Mouse (Mus musculus) embryo, embryonic 10 days (tissue): ENCODE data around the gene Lgi1.

Experiments
- DNase-seq: peaks from one replicate; pipeline ENCODE4 v3.0.0-alpha.2; 2015; ENCODE audit warnings: low spot score

The Lgi1 gene

DNA sequence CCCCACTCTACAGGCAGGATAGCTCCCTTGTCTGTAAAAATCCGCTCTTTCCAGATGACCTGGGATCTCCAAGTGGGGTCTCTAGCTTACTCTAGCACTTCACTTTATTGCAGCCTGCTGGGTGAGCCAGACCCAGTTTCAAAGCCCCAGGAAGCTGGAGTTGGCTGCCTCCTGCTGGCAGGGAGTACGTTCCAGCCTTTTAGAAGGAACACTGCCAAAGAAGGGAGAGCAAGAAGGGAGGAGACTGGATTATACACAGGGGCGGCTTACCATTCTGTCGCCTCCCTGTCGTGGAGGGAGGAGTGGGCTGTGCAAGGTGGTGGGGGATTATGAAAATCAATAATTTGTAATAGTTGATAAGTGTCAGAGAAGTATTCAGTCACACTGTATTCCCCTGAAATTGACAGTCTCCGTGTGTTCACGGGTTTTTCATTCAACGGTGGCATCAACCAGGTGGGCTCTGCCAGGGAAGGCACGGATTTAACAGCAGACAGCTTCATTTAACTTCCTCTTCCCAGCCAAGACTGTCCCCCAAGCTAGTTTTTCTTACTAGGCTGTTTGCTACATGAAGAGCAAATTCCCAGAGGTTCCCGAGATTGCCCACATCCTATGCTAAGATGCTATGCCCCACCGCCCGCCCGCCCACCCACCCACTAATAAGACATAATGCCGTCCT is 369 bp upstream of the Lgi1 start:
- peak; percentile 38 for DNase-seq

DNA sequence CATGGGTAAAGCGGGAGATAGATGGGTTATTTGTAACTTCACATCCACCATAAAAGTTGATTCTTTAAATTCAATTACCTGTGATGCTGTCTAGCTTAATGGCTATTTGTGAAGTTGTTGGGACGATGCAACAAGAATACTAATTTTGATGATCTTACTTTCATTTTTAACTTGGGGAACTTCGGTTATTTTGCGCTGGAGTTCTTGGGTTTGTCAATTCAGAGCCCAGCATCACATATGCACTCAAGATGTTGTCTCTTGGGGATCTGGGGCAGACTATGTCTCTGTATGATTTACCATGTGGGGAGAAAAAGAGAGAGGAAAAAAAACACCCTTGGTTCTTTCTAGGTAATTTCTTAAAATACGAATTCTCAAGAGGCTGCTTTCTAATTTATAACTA is 1.4 kb downstream of the Lgi1 start:
- DNase-seq, result no peak

DNA sequence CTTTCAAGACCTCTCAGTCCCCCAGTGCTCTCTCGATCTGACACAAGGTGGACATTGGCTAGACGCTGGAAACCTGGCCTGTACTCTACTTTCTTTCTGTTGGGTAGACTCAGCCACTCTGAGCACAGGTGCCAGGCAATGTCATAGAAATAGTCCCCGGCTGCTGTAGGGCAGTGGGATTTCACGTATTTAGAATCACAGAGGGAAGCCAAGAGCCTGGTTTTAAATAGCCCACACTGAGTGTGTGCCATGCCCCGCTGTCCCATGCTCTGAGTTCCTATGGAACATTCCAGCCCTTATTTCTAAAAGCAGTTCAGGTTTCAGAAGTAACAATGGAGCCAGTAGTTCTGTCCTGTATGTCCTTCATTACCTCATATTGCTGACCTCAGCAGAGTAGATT is 3.1 kb downstream of the Lgi1 start:
- no peak for DNase-seq

DNA sequence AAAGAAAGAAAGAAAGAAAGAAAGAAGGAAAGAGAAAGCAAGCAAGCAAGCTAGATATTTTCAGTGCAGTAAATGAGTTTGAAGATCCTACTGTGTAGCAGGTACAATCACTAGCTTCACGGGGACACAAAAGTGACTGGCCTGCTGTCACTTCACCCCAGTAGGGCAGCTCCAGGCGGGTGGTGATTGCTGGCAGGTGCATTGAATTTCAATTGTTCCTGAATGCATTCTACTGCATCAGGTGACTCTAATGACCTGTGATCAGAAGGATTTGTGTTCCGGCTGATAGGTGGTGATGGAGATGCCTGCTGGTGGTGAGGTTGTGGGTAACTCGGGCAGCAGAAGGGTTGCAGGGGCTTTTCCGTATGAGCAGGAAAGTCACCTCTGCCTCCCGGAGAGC is 6.7 kb downstream of the Lgi1 start:
- DNase-seq, result no peak

DNA sequence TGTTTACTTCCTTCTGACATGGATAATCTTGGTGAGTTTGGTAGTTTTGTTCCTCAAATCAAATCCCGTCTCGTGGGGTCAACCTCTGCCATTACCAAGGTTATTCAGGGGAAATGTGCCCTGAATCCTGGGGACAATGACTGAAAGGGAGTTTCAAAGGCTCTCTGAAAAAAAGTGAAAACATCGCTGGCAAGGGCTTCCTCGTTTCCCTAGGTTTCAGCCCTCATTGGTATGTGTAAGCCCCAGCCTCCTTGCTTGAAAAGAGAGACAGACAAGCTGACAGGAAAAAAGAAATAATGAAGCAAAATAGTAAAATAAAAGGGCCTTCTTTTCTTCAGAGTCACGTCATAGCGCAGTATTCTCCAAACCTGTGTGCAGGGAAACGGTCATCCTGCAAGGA is 9.5 kb downstream of the Lgi1 start:
- DNase-seq, result no peak

DNA sequence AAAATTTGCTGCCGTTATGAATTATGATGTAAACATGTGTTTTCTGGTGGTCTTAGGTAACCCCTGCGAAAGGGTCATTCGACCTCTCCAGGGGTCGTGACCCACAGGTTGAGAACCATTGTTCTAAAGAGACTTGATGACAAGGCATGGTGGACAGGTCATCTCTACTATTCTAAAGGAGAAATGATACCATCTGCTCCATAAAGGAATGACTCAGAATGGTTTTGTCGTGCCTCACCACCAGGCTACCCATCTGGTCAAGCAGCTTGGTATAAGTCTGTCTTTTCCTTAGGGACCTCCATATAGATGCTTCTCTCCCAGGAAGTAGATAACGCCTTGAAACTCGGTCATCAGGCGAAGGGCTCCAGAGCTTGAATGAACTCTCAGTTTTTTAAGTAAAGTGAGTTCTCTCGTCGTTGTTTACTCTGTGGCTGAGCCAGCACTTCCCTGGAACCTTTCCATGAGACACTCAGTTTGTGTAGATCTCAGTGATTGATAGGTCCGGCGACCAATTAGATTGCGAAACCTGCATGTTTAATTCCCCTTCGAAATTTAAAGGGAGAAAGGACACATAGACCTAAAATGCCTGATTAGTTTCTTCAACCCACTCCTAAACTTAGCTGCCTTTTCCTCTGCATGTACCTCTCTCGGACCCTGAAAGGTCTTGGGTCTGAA is 10.5 kb downstream of the Lgi1 start:
- no peak for DNase-seq

DNA sequence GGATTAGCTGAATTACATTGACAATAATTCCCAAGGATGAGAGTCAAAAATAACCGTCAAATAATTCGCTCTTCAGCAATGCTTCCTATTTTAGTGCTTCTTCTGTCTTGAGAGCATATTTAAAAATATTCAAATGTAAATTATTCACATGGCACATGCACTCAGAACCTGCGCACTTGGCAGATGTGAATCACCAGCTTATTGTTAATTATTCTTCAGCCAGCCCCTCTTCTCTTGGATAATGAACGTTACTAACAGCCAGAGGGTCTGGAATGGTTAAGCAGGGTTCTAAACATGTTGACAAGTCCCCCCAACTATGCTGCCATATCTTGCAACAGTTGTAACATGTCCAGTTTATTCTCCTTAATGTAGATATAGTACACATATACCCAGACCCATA is 11.9 kb downstream of the Lgi1 start:
- no peak for DNase-seq

DNA sequence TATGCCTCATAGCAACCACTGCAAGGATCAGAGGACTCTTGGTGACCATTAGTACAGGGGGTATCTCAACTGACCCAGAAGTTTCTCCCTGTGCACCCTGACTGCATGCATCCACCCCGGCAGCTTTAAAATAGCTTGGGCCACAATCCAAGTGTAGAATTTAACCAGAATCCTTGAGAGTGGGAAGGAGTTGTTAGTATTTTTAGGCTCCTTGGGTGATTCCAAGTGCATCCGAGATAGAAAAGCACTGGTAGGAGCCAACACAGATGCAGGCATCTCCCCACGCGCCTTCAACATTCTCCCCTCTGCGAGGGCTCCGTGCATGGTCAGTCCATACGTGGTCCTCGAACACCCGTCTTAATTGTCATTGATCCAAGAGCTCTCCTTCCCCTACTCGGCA is 15.9 kb downstream of the Lgi1 start:
- no peak for DNase-seq

DNA sequence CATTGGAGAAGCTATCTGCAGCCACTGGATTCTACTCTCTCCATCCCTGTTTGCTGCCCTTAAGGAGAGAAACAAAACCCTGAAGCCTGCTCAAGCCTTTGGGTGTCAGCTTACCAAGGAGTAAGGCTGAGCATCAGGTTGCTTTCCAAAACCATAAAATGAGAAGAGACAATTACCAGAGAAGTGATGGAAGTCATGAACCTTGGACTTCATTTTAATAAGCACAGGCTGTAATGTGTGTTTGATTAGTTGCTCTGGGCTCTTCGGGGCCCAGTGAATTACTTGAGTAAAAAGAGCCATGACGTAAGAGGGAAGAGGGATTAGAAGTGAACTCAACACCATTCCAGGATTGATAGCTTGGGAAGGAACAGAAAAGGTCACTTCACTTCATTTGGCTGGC is 18.1 kb downstream of the Lgi1 start:
- DNase-seq, result peak; percentile 47

DNA sequence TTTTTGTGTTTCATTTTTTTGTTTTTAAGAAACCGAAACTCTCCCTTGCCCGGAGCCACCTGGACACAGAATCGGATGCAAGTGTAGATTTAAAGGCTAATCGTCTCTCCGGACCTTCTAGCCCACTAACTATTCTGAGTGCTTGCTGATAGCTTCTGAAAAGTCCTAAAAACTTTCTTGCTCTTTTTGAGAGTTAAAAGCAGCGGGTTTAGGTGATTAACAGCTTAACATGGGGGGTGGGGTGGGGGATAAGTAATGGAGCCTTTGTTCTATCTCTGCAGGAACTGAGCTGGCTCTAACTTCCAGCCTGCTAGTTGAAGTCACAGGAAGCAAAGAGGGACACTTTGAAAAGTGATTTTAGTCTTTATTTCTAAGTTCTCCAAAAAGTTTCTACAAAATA is 24.2 kb downstream of the Lgi1 start:
- DNase-seq, result no peak

DNA sequence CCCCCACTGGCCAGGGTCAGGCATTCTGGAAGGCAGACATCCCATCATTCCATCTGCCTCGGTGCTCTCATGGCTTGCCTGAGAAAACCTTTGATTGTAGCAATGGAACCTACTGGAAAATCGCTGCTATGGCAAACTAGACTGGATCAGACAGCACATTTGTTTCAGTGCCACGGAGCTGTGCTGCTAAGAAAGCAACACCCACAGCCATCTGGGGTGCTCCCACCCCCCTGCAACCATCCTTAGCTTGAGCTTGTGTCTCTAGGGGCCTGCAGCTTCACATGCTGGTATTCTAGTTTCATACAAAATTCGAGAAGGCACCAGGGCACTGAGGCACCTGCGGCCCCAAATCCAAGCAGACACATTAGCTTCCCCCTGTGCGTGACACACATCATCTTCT is 27.1 kb downstream of the Lgi1 start:
- DNase-seq, result no peak

DNA sequence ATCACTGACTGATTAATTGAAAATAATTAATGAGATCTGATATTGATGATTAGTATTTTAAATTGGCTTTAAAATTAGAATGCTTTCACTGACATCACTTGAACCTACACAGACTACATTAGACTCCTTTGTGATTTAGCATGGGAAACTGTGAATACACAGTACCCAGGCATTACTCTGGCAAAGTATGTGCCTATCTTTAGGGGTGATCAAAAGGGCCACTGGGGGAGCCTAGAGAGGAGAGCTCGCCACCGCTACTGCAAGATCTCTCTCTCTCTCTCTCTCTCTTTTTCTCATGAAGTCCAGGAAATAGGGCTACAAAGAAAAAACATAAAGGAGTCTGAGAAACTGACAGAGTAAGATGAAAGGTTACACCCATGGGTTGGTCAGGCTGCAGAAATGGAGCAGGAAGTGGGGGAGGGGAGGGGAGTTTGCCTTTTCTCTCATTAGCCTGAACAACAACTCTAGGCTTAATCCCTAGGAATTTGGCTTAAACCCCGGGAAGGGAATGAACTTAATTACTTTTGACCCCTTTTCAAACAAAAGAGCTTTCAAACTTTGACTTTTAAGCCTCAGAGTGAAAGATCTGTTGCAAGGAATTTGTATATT is 33.8 kb downstream of the Lgi1 start:
- DNase-seq, result peak; percentile 67

DNA sequence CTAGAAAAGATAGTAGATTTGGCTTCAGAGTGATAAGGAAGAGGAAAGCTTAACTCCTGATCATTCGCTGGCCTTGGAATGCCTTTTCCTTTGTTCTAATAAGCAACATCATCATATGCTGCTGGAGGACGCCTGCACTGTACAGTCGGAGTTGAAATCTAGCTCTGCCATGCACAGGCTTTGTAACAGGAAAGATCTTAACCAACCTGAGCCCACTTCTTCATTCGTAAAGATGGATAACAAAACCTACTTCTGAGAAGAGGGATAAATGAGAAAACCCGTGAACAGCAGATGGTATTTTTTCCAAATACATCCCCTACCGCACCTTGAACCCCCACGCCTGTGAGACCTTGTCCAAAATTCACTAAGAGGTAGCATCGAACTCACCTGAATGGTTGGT is 43.8 kb downstream of the Lgi1 start:
- no peak for DNase-seq

DNA sequence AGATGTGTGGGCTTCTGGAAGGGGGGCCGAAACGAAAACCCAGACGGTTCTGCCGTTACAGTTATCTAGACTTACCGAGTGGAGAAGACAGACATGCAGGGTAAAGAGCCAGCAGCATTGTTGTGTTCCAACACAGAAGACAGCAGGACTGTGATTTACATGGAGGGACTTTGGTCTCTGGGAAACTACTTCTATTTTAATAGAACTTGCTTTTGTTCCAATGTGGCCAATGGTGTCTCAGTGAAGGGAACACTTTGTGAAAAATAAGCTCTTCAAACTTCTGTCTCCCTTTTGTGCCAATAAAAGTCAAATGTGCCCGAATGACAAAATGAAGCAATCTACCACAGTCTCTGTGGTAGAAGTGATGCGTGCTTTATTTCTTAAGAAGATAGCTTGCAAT is 50.8 kb downstream of the Lgi1 start:
- no peak for DNase-seq

DNA sequence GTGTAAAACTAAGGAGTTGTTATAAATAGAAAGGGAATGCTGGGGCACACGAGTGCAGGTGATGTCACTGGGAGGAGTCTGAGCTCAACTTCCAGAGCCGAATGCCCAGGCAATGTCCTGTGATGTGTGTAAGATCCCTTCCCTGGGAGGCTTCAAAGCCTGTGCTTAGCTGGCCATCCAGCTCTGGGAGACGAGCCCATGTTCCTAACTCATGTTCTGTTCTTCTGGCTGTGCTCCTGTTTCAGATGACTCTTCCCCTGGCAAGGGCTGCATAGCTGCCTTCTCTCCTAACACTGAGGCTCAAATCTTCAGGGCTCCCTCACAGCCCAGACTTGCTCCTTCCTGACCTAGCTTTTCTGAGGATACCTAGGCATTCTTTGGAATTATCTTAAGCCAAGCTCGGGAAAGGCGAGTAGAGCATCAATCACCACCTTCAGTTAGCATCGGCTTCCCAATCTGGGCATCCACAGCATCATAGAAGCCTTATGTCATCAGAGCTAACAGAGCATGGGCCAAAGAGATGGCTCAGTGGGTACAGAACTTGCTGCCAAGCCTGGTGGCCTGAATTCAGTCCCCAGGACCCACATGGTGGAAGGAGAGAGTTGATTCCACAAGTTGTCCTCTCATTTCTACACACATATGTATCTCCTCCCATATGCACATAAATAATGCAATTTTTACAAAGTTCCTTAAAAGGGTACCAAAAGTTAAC is 52.4 kb downstream of the Lgi1 start:
- no peak for DNase-seq

DNA sequence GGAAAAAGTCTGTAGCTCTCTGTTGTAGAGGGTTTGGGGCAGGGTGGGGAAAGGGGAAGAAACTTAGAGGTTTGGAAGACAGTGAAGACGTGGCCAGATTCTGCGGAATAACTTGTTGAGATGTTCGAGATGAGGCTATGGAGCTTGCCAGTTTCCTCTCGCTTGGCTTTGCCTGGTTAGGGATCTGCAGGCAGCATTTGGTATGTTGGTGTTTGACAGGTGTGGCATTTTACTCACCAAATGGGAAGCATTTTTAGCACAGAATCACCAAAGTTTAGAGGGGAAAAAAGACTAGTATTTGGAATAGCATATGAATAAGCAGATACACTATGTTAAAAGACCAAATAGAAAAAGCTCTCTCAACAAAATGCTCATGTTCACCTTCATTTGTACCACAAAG is 54.0 kb downstream of the Lgi1 start:
- DNase-seq, result no peak

DNA sequence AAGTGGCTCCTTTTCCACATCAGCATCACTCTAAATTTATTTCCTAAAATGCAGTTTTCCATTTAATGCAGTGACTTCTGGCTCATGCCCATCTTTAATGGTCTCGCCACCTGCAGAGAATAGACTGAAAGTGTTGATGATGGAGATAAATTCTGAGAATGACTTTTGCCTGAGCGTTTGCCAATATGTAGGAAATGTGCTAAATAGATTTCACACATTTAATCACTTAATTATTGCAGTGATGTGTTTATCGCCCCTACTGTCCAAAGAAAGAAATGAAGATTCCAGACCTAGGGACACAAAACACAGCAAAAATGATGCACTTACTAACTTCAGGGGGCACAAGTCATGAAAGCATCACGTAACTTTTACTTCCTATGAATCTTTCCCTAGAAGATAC is 54.8 kb downstream of the Lgi1 start:
- DNase-seq, result no peak

DNA sequence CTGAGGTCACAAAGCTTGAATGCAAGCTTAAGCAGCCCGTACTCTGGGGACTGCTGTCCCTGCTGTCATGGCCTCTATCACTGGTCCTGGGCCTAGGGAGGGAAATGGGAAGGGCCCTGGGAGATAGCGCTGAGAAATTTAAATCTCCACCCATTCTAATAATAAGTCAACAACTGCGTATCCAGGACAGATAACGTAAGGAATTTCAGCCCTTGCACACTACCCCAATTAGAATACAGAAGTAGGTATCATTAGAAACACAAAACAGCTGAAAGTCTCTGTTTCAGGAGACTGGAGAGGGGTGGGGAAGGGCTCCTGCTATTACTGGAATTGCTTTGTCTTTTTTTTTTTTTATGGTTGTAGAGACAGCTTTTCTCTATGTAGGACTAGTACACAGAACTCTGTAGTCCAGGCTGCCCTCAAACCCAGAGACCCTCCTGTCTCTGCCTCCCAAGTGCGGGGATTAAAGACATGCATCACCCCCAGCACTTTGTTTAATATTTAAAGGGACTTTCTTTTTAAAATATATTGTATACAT is 56.4 kb downstream of the Lgi1 start:
- no peak for DNase-seq

DNA sequence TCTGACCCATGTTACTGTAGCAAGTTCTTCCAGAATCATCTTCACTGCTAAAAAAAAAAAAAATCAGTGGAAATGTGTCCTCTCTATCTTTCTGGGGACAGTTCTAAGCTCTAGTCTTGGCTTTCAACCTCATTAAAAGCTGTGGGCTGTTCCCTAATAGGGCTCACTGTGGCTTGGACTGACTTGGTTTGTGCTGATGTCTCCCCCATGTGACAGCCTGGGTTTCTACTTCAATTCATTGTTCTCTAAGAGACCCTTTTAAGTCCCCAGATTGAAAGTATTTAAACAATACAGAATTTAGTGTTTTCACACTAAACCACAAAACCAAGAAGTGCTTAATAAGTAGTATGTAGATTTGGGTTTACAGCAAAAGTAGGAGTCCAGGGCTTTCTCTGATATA is 59.4 kb downstream of the Lgi1 start:
- DNase-seq, result peak; percentile 33

DNA sequence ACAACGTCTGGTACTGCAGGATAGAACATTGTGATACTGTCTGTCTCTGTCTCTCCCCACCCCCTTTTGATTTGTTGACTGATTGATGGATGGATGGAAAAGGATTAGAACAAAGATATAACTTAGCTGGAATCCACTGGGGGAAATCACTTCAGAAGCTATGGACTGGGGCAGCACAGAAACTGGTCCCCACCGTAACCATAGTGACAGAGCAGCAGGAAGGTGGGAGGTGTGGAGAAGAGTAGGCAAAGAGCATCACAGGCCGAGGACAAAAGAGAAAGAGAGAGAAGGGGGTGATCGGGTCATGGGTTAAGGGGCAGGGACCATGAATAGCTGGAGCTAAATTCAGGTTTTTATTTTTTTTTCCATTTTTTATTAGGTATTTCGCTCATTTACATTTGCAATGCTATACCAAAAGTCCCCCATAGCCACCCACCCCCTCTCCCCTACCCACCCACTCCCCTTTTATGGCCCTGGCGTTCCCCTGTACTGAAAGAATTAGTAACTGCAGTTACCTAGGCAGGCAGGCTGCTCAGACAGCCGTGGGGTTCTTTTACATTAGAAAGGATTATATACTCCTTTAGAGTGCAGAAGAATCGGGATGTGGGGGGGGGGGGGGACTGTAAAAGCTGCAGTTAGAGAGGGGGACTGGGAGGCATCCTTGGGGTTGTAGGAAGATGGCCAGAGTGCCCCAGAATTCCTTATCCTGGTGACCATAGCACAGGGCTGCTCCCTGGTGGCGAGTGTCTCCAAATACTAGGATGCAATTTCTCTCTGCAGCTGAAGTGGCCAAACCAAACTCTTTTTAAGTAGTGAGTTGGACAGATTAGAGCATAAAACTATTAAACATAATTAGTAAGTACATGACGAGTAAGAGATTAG is 60.1 kb downstream of the Lgi1 start:
- DNase-seq, result peak; percentile 69

DNA sequence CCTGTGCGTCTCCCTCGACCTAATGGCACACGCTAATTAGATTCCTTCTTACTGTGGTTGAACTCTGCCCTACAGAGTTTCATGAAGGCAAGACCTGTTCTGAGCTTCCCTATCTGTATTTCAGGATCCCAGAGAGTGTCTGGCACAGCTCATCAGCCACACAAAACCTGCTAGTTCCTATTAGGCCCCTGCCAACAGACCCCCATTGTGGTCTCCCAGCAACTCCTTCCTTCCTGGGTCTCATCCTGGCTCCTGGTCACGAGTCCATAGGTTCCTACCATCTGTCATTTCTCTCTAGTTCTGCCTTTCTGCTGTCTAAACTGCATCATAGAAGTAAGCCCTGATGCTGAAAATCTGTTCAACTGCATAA is 60.7 kb downstream of the Lgi1 start:
- no peak for DNase-seq

DNA sequence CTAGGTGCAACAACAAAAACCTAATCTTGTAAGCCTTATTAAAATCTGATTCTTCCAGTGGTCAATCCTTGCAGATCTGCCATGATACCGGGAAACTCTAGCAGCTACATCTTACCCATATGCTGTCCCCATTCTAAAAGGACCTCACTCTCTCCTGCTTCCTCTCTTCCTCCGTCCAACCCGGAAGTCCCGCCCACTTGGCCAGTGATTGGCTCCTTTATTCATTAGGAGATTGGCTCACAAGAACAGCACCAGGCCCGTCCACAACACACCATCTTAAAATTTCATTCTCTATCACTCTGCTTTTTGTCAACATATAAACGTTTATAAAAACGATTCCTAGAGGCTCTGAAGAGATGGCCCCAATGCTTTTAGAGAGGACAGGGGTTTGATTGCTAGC is 61.5 kb downstream of the Lgi1 start:
- no peak for DNase-seq
